ENCODE assay signal across 9 mouse cellular contexts in genomic region chr13:51568501-51568901, GRCm38 (mm10). TPM values are rescaled to one million over a fixed set of nuclear protein-coding genes. Genes with fewer than 3 reads are reported as not detected.
DNase-seq lines count a peak whose midpoint lies in the region; ATAC-seq and TF ChIP-seq lines count a peak whose summit lies in the region.
"Had no signal": no experiment of that assay in that cellular context is flagged by ENCODE, and none has a peak within 500 bp of the region (broad histone marks: within the 10 kb centered on the region; RNA-seq: fewer than 3 reads in every experiment).

No protein-coding gene starts in this region.

- H3K27ac ChIP-seq in lung, embryonic 16.5 days (ENCODE audit: low read length) = no peak overlapping the region
- peak overlapping the region; percentile 44; the same call in 1 of the 2 replicates for H3K27ac ChIP-seq in embryonic facial prominence, embryonic 14.5 days (replicated peaks; ENCODE audit: low read depth, low read length)
- peak overlapping the region; percentile 90 for H3K27ac ChIP-seq in hindbrain, postnatal 0 days

- no peaks in the 10 kb centered on the region for H3K9me3 ChIP-seq in lung, embryonic 16.5 days (ENCODE audit: control insufficient read depth, low read length)
- H3K9me3 ChIP-seq in embryonic facial prominence, embryonic 14.5 days (ENCODE audit: control insufficient read depth, low read length) = no peaks in the 10 kb centered on the region
- H3K9me3 ChIP-seq in hindbrain, postnatal 0 days (ENCODE audit: low read length) = no peaks in the 10 kb centered on the region

- H3K27me3 ChIP-seq in lung, embryonic 16.5 days (ENCODE audit: control insufficient read depth, insufficient read depth, low read depth, low read length) = peaks cover 53% of the 10 kb centered on the region
- H3K27me3 ChIP-seq in embryonic facial prominence, embryonic 14.5 days (replicated peaks; ENCODE audit: control insufficient read depth, insufficient read depth, low read length) = peaks cover 60% of the 10 kb centered on the region
- no peaks in the 10 kb centered on the region for H3K27me3 ChIP-seq in hindbrain, postnatal 0 days (ENCODE audit: insufficient read depth, low read length)
- H3K27me3 ChIP-seq in myocyte (ENCODE audit: control insufficient read depth, insufficient read depth, insufficient read length) = no peaks in the 10 kb centered on the region

- TF ChIP-seq CTCF in hindbrain, postnatal 0 days (IDR thresholded peaks at IDR 0.05; ENCODE audit: low read depth) = no peak

- peaks cover 27% of the 10 kb centered on the region for H3K4me1 ChIP-seq in lung, embryonic 16.5 days (replicated peaks; ENCODE audit: control insufficient read depth, insufficient read depth, low read length)
- peaks cover 29% of the 10 kb centered on the region for H3K4me1 ChIP-seq in embryonic facial prominence, embryonic 14.5 days (ENCODE audit: control insufficient read depth, insufficient read depth, low read length)
- peaks cover 14% of the 10 kb centered on the region for H3K4me1 ChIP-seq in hindbrain, postnatal 0 days (ENCODE audit: insufficient read depth, low read length)

- H3K9ac ChIP-seq in lung, embryonic 16.5 days (ENCODE audit: low read length) = peak overlapping the region; percentile 49
- H3K9ac ChIP-seq in embryonic facial prominence, embryonic 14.5 days (ENCODE audit: low read depth, low read length) = peak overlapping the region; percentile 53
- H3K9ac ChIP-seq in hindbrain, postnatal 0 days (replicated peaks; ENCODE audit: low read length) = peak overlapping the region; percentile 60

- DNase-seq in lung, postnatal 36 days = no peak
- peak; percentile 72 for DNase-seq in embryonic facial prominence, embryonic 14.5 days (ENCODE audit: low spot score)
- DNase-seq in hindbrain, postnatal 0 days (ENCODE audit: low spot score) = peak; percentile 65
- DNase-seq in adipocyte (ENCODE audit: low spot score) = no peak
- DNase-seq in layer of hippocampus, postnatal 10 days (ENCODE audit: low spot score in 2 of 2) = no peak
- DNase-seq in spleen, postnatal 36 days (ENCODE audit: low spot score in 2 of 2) = no peak

- no peak for TF ChIP-seq POLR2A in myocyte (IDR thresholded peaks at IDR 0.05; ENCODE audit: insufficient read length, low read depth)

- H3ac ChIP-seq in myocyte (ENCODE audit: control insufficient read depth, insufficient read length) = no peak overlapping the region

- H3K4me3 ChIP-seq in lung, embryonic 16.5 days (ENCODE audit: low read length) = peak overlapping the region; percentile 44
- peak overlapping the region; percentile 55 for H3K4me3 ChIP-seq in embryonic facial prominence, embryonic 14.5 days (ENCODE audit: low read depth, low read length)
- H3K4me3 ChIP-seq in hindbrain, postnatal 0 days (ENCODE audit: low read length) = peak overlapping the region; percentile 66
- H3K4me3 ChIP-seq in myocyte = peak overlapping the region; percentile 18

- no peaks in the 10 kb centered on the region for H3K79me2 ChIP-seq in myocyte (ENCODE audit: control insufficient read depth, insufficient read depth)

- WGBS in lung, embryonic 16.5 days = 3% methylated on average over 13 of the region's 13 CpGs
- WGBS in embryonic facial prominence, embryonic 14.5 days = 3% methylated on average over 13 of the region's 13 CpGs
- WGBS in hindbrain, postnatal 0 days = 1% methylated on average over 13 of the region's 13 CpGs

- no peaks in the 10 kb centered on the region for H3K36me3 ChIP-seq in lung, embryonic 16.5 days (ENCODE audit: control insufficient read depth, insufficient read depth, low read length)
- H3K36me3 ChIP-seq in embryonic facial prominence, embryonic 14.5 days (ENCODE audit: control insufficient read depth, insufficient read depth, low read length) = no peaks in the 10 kb centered on the region
- H3K36me3 ChIP-seq in hindbrain, postnatal 0 days (ENCODE audit: insufficient read depth, low read length) = no peaks in the 10 kb centered on the region
- no peaks in the 10 kb centered on the region for H3K36me3 ChIP-seq in myocyte (ENCODE audit: control insufficient read depth, insufficient read depth)

- ATAC-seq in lung, embryonic 16.5 days (ENCODE audit: low read depth) = no peak
- no peak for ATAC-seq in embryonic facial prominence, embryonic 14.5 days (ENCODE audit: low read depth)
- 0 out of 2 replicates have a peak, but pooled peaks have one; percentile 1 for ATAC-seq in hindbrain, postnatal 0 days

- peak overlapping the region; percentile 83 for H3K4me2 ChIP-seq in lung, embryonic 16.5 days (ENCODE audit: low read depth, low read length)
- peak overlapping the region; percentile 97 for H3K4me2 ChIP-seq in embryonic facial prominence, embryonic 14.5 days (ENCODE audit: low read depth, low read length)
- H3K4me2 ChIP-seq in hindbrain, postnatal 0 days (ENCODE audit: low read depth, low read length) = peak overlapping the region; percentile 86
- H3K4me2 ChIP-seq in myocyte (ENCODE audit: low read depth) = peak overlapping the region; percentile 88

TF ChIP-seq in myocyte, 11 proteins besides CTCF, POLR2A, EP300 and RAD21:
- TF ChIP-seq E2F4 (IDR thresholded peaks at IDR 0.05; ENCODE audit: insufficient read depth) (no peak), TCF12 (IDR thresholded peaks at IDR 0.05; ENCODE audit: insufficient read depth, poor library complexity, severe bottlenecking) (no peak), TCF3 (IDR thresholded peaks at IDR 0.05; ENCODE audit: insufficient read length, low read depth) (no peak), USF1 (IDR thresholded peaks at IDR 0.05; ENCODE audit: low read depth) (no peak), MAX (IDR thresholded peaks at IDR 0.05; ENCODE audit: low read depth) (no peak), MYOG (IDR thresholded peaks at IDR 0.05; ENCODE audit: control insufficient read depth in 1 of 3, insufficient read depth in 1 of 3, insufficient read length in 2 of 3, low read depth in 2 of 3) (no peak)

RNA-seq across cellular contexts. Expression of gene Shc3, which starts 0.7 kb away (rescaled TPM):
- not detected in 2 replicates for polyA plus RNA-seq in lung, embryonic 16.5 days (2015; fragmentation: Nextera tagmentation; extraction: Ambion mirVana)
- 1.3 and 1.5 TPM in 2 replicates for polyA plus RNA-seq in embryonic facial prominence, embryonic 14.5 days (2014; fragmentation: Nextera tagmentation; extraction: Ambion mirVana)
- 111 and 122 TPM in 2 replicates for total RNA-seq in hindbrain, postnatal 0 days (2014; rRNA removed)
- 8.5 and 9.1 TPM in 2 replicates for polyA plus RNA-seq in hindbrain, postnatal 0 days (2015; fragmentation: Nextera tagmentation; extraction: Ambion mirVana)
- 0.17 TPM for polyA plus RNA-seq in myocyte (2012; fragmentation: generic; extraction: Trizol)
- 100 to 1,000 TPM; 204 to 206 TPM for total RNA-seq in layer of hippocampus, postnatal 10 days (2021)
- polyA plus RNA-seq: liver, embryonic 16.5 days had no signal

Comparison
In these comparisons a context has a peak if more than half of its experiments do, and no peak if none do; other contexts are left out.
1. DNase-seq: peak in embryonic facial prominence, embryonic 14.5 days (single experiment) and hindbrain, postnatal 0 days (single experiment); none in lung, postnatal 36 days (single experiment), adipocyte (single experiment), layer of hippocampus, postnatal 10 days (0 of 2) and spleen, postnatal 36 days (0 of 2).
2. Peak in every context shown above with its lines, with median percentiles within 50 percentile points of each other: H3K4me2 ChIP-seq, H3K4me3 ChIP-seq and H3K9ac ChIP-seq.